Mouse (Mus musculus) liver, embryonic 14.5 days (tissue): ENCODE measurements at regions not wholly inside any gene's neighbourhood (a gene's known extent, or its start where the extent isn't known, plus 50 kb on each side); places are given as distances from the start of the nearest gene placed in this dataset.

ENCODE experiments used
- ATAC-seq: fragments of 200-750 bp; cut with Nextera tagmentation; 2 replicates; pipeline ENCODE4 v1.8.0; 2017; ENCODE audit warnings: moderate number of reproducible peaks, mild to moderate bottlenecking, moderate library complexity; ENCODE audit not compliant: insufficient read depth
- DNase-seq, 3 experiments: peaks; one replicate each; pipeline ENCODE4 v3.0.0-alpha.2; 2012 to 2013; ENCODE audit warnings: low read depth in 3 of 3, low spot score in 3 of 3
- H3K27ac ChIP-seq: fragments of 300-500 bp; sonication (generic); 2 replicates; pipeline ENCODE4 v1.5.1; 2014; ENCODE audit warnings: moderate library complexity, mild to moderate bottlenecking, control low read depth, inconsistent platforms
- H3K27me3 ChIP-seq: fragments of 300-500 bp; sonication (generic); 2 replicates; pipeline ENCODE4 v1.6.1; 2014; ENCODE audit warnings: mild to moderate bottlenecking, low read length, moderate library complexity; ENCODE audit not compliant: control insufficient read depth, insufficient read depth
- H3K36me3 ChIP-seq: fragments of 300-500 bp; sonication (generic); replicated peaks from 2 replicates; pipeline ENCODE4 v1.6.1; 2014; ENCODE audit warnings: low read depth; ENCODE audit not compliant: control insufficient read depth, insufficient read depth
- H3K4me1 ChIP-seq, 2 experiments: fragments of 200-500 bp in 1 of 2; fragments of 300-500 bp in 1 of 2; sonication (generic) in 1 of 2; replicated peaks; 2 replicates each; pipeline ENCODE4 v1.6.1; 2012 to 2014; ENCODE audit warnings: antibody characterized with exemption in 1 of 2, inconsistent platforms in 1 of 2, low read length in 1 of 2; ENCODE audit not compliant: control insufficient read depth in 2 of 2, insufficient read depth in 2 of 2
- H3K4me2 ChIP-seq: fragments of 300-500 bp; sonication (generic); 2 replicates; pipeline ENCODE4 v1.6.1; 2014; ENCODE audit warnings: low read depth, mild to moderate bottlenecking, control low read depth, moderate library complexity
- H3K4me3 ChIP-seq, 2 experiments: fragments of 200-500 bp in 1 of 2; fragments of 300-500 bp in 1 of 2; sonication (generic) in 1 of 2; 2 replicates each; pipeline ENCODE4 v1.5.1; 2012 to 2014; ENCODE audit warnings: low read depth in 2 of 2, low read length in 2 of 2, mild to moderate bottlenecking in 2 of 2, control low read depth in 1 of 2, inconsistent platforms in 1 of 2, moderate library complexity in 1 of 2; ENCODE audit not compliant: insufficient read depth in 1 of 2
- H3K9ac ChIP-seq: fragments of 300-500 bp; sonication (generic); replicated peaks from 2 replicates; pipeline ENCODE4 v1.6.1; 2014; ENCODE audit warnings: mild to moderate bottlenecking, control low read depth, moderate library complexity
- H3K9me3 ChIP-seq: fragments of 300-500 bp; sonication (generic); 2 replicates; pipeline ENCODE4 v1.6.1; 2016; ENCODE audit warnings: low read length, mixed read lengths; ENCODE audit not compliant: control insufficient read depth
- CTCF ChIP-seq: IDR thresholded peaks from 2 replicates; pipeline ENCODE4 v1.5.1; 2016; ENCODE audit warnings: antibody characterized with exemption, low read depth, control low read depth
- EP300 ChIP-seq: IDR thresholded peaks from 2 replicates; pipeline ENCODE4 v1.6.1; 2016; ENCODE audit warnings: antibody characterized with exemption, low read depth
- WGBS: fragments of 180-500 bp; shearing (Covaris S2); extraction: QIAGEN DNeasy Blood & Tissue Kit; methylation state at CpG from one replicate; pipeline ENCODE4 v1.1.7; 2014; ENCODE audit not compliant: insufficient replicate concordance; 5-methylcytosine and 5-hydroxymethylcytosine counted together

DNA sequence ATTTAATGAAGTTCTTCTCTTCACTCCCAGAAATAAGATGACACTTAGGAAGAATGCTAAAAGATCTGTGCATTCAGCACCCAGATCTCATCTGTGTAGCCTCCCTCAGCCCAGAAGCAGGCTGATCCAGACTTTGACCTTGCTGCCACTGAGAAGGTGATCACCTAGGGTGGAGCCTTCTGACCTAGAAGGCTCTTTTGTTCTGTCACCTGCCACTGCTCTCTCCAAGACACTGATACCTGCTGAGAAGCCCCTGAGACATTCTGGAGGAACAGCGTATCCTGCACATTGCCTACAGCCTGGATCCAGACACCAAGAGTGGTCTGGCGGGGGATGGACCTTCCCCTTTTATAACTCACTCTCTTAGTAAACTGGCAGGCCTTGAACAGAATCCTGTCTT is 190.0 kb upstream of the Luzp2 start:
- DNase-seq (no peak), ATAC-seq (no peak)
- Histone ChIP-seq H3K4me2 (no peak overlapping the region), H3K27ac (no peak overlapping the region), H3K36me3 (no peaks in the 10 kb centered on the region), H3K4me3 (no peak overlapping the region), H3K27me3 (no peaks in the 10 kb centered on the region), H3K9ac (no peak overlapping the region), H3K4me1 (no peaks in the 10 kb centered on the region), H3K9me3 (no peaks in the 10 kb centered on the region)
- 78% methylated on average over 2 of the region's 2 CpGs for WGBS
- no peak for TF ChIP-seq CTCF
- TF ChIP-seq EP300: no peak

- no peak overlapping the region for H3K9ac ChIP-seq
- no peak for DNase-seq
- H3K36me3 ChIP-seq: no peaks in the 10 kb centered on the region
- no peak overlapping the region for H3K27ac ChIP-seq
- no peaks in the 10 kb centered on the region for H3K4me1 ChIP-seq
- no peaks in the 10 kb centered on the region for H3K27me3 ChIP-seq
- H3K4me3 ChIP-seq: no peak overlapping the region
- ATAC-seq: no peak
- no peak overlapping the region for H3K4me2 ChIP-seq
- 57% methylated on average over 1 of the region's 1 CpGs for WGBS
- H3K9me3 ChIP-seq: no peaks in the 10 kb centered on the region
- no peak for TF ChIP-seq CTCF
- no peak for TF ChIP-seq EP300
Measured at GRCm38 (mm10) chr7:54649025-54649424, 186.3 kb upstream of the Luzp2 start.
